Mouse (Mus musculus) stomach, postnatal 0 days (tissue): Measurements from ENCODE around the gene Tmem54.

Experiments
- CTCF ChIP-seq: IDR thresholded peaks from 2 replicates; pipeline ENCODE4 v1.5.1; 2016; ENCODE audit warnings: antibody characterized with exemption, low read depth, mild to moderate bottlenecking, moderate library complexity
- EP300 ChIP-seq: optimal IDR thresholded peaks from 2 replicates; pipeline ENCODE3; 2016; ENCODE audit warnings: antibody characterized with exemption

GRCm38 (mm10) chr4:129113083-129113988, 8.0 kb downstream of the Tmem54 start:
- peak; percentile 99 for TF ChIP-seq CTCF
- no peak for TF ChIP-seq EP300
